ENCODE assay signal across 26 mouse cellular contexts in genomic region chr9:64939790-64940189, GRCm38 (mm10). TPM values are rescaled to one million over a fixed set of nuclear protein-coding genes. Genes with fewer than 3 reads are reported as not detected.
DNase-seq lines count a peak whose midpoint lies in the region; ATAC-seq and TF ChIP-seq lines count a peak whose summit lies in the region.
"Had no signal": no experiment of that assay in that cellular context is flagged by ENCODE, and none has a peak within 500 bp of the region (broad histone marks: within the 10 kb centered on the region; RNA-seq: fewer than 3 reads in every experiment).

No protein-coding gene starts in this region.

- H3K27ac ChIP-seq in layer of hippocampus, adult 2 months = no peak overlapping the region
- peak overlapping the region; percentile 65; the same call in 1 of the 2 replicates for H3K27ac ChIP-seq in lung, embryonic 14.5 days (ENCODE audit: low read depth)
- H3K27ac ChIP-seq in forebrain, embryonic 12.5 days = no peak overlapping the region
- H3K27ac ChIP-seq: embryonic facial prominence, embryonic 15.5 days; forebrain, embryonic 13.5 days; gastrocnemius, adult 2 months; heart, embryonic 15.5 days; hindbrain, embryonic 10.5 days; hindbrain, embryonic 14.5 days had no signal

- H3K9ac ChIP-seq in lung, embryonic 14.5 days = no peak overlapping the region
- H3K9ac ChIP-seq in forebrain, embryonic 12.5 days = no peak overlapping the region
- H3K9ac ChIP-seq: embryonic facial prominence, embryonic 15.5 days; forebrain, embryonic 13.5 days; forebrain, postnatal 0 days; heart, embryonic 15.5 days; hindbrain, embryonic 14.5 days; intestine, embryonic 15.5 days had no signal

- H3K4me1 ChIP-seq in lung, embryonic 14.5 days (ENCODE audit: insufficient read depth) = peaks cover 10% of the 10 kb centered on the region; the same call in 1 of the 2 replicates
- H3K4me1 ChIP-seq in forebrain, embryonic 12.5 days = no peaks in the 10 kb centered on the region
- H3K4me1 ChIP-seq: embryonic facial prominence, embryonic 15.5 days had no signal

- H3K4me3 ChIP-seq in layer of hippocampus, adult 2 months = no peak overlapping the region
- no peak overlapping the region for H3K4me3 ChIP-seq in lung, embryonic 14.5 days (ENCODE audit: low read depth, low read length)
- H3K4me3 ChIP-seq in forebrain, embryonic 12.5 days (replicated peaks) = no peak overlapping the region
- H3K4me3 ChIP-seq: embryonic facial prominence, embryonic 15.5 days; forebrain, embryonic 13.5 days; gastrocnemius, adult 2 months; heart, embryonic 15.5 days; hindbrain, embryonic 10.5 days; intestine, embryonic 15.5 days had no signal

- no peaks in the 10 kb centered on the region for H3K36me3 ChIP-seq in lung, embryonic 14.5 days (ENCODE audit: insufficient read depth)
- H3K36me3 ChIP-seq in forebrain, embryonic 12.5 days (replicated peaks) = no peaks in the 10 kb centered on the region
- H3K36me3 ChIP-seq: embryonic facial prominence, embryonic 15.5 days; heart, embryonic 15.5 days; hindbrain, embryonic 10.5 days; intestine, embryonic 15.5 days had no signal

- H3K27me3 ChIP-seq in lung, embryonic 14.5 days (ENCODE audit: insufficient read depth, low read length) = no peaks in the 10 kb centered on the region; the same call in 1 of the 2 replicates
- peaks cover 11% of the 10 kb centered on the region; the same call in 1 of the 2 replicates for H3K27me3 ChIP-seq in forebrain, embryonic 12.5 days
- H3K27me3 ChIP-seq: embryonic facial prominence, embryonic 15.5 days; intestine, embryonic 15.5 days had no signal

- peak; percentile 35 for TF ChIP-seq CTCF in layer of hippocampus, adult 2 months (conservative IDR thresholded peaks at IDR 0.05)
- TF ChIP-seq CTCF in lung, embryonic 14.5 days (IDR thresholded peaks at IDR 0.05; ENCODE audit: low read depth) = peak; percentile 8; the same call in 1 of the 2 replicates

- WGBS in lung, embryonic 14.5 days = 85% methylated on average over 2 of the region's 2 CpGs
- 80% methylated on average over 2 of the region's 2 CpGs for WGBS in forebrain, embryonic 12.5 days

- no peak overlapping the region for H3K4me2 ChIP-seq in lung, embryonic 14.5 days
- H3K4me2 ChIP-seq in forebrain, embryonic 12.5 days = no peak overlapping the region
- H3K4me2 ChIP-seq: embryonic facial prominence, embryonic 15.5 days; forebrain, embryonic 13.5 days; heart, embryonic 15.5 days; hindbrain, embryonic 14.5 days; intestine, embryonic 15.5 days had no signal

- no peaks in the 10 kb centered on the region for H3K9me3 ChIP-seq in lung, embryonic 14.5 days (ENCODE audit: low read depth, low read length)
- H3K9me3 ChIP-seq in forebrain, embryonic 12.5 days = no peaks in the 10 kb centered on the region
- H3K9me3 ChIP-seq: embryonic facial prominence, embryonic 15.5 days; forebrain, embryonic 13.5 days; heart, embryonic 15.5 days; hindbrain, embryonic 10.5 days; intestine, embryonic 15.5 days had no signal

- DNase-seq in layer of hippocampus, adult 2 months (ENCODE audit: low spot score in 2 of 2) = no peak
- DNase-seq in layer of hippocampus, adult 9-11 months = no peak
- no peak for DNase-seq in lung, embryonic 14.5 days
- no peak for DNase-seq in lung, adult 18-20 months
- peak; percentile 62 for DNase-seq in 416B (ENCODE audit: low read depth)
- DNase-seq in NIH3T3 (ENCODE audit: low read depth) = peak; percentile 61
- DNase-seq: adrenal gland, adult 2 months; adrenal gland, postnatal 25 days; cerebellum, adult 2 months; cerebellum, postnatal 14 days; embryo, embryonic 11 days; forebrain, postnatal 0 days; gastrocnemius, adult 2 months; gastrocnemius, postnatal 25 days; heart, postnatal 14 days had no signal

- ATAC-seq in lung, embryonic 14.5 days (ENCODE audit: insufficient read depth) = no peak
- ATAC-seq in forebrain, embryonic 12.5 days (ENCODE audit: low FRiP score) = no peak
- ATAC-seq: forebrain, embryonic 13.5 days; forebrain, postnatal 0 days; intestine, embryonic 15.5 days had no signal

RNA-seq across cellular contexts. Expression of gene Slc24a1, which starts 11.6 kb away (rescaled TPM):
- under 1 TPM in 1 of 2 experiments, not detected in 1; 0.10 TPM for total RNA-seq in layer of hippocampus, adult 2 months (2021)
- polyA plus RNA-seq in lung, embryonic 14.5 days (2014; fragmentation: Nextera tagmentation; extraction: Ambion mirVana) = 0.04 and 0.09 TPM in 2 replicates
- 0.11 TPM in 1 of 2 replicates, not detected in the other for polyA plus RNA-seq in forebrain, embryonic 12.5 days (2016; fragmentation: Nextera tagmentation; extraction: Ambion mirVana)
- total RNA-seq: adrenal gland, adult 2 months; adrenal gland, postnatal 25 days; gastrocnemius, adult 2 months; gastrocnemius, postnatal 25 days; granulocyte monocyte progenitor cell, adult 5-6 weeks had no signal
- polyA plus RNA-seq: adrenal gland, adult 2 months; C2C12; embryonic facial prominence, embryonic 11.5 days; erythroblast, embryonic 14.5 days; hindbrain, embryonic 10.5 days had no signal

RNA-seq across cellular contexts. Expression of gene Ints14, which starts 20.9 kb away (rescaled TPM):
- 10 to 100 TPM; 19.9 to 20.2 TPM for total RNA-seq in layer of hippocampus, adult 2 months (2021)
- polyA plus RNA-seq in lung, embryonic 14.5 days (2014; fragmentation: Nextera tagmentation; extraction: Ambion mirVana) = 64.1 and 66.0 TPM in 2 replicates
- 60.9 and 62.8 TPM in 2 replicates for polyA plus RNA-seq in forebrain, embryonic 12.5 days (2016; fragmentation: Nextera tagmentation; extraction: Ambion mirVana)

Comparison
In these comparisons a context has a peak if more than half of its experiments do, and no peak if none do; other contexts are left out.
1. DNase-seq: peak in 416B (single experiment) and NIH3T3 (single experiment); none in layer of hippocampus, adult 2 months (0 of 2), layer of hippocampus, adult 9-11 months (single experiment), lung, embryonic 14.5 days (single experiment) and lung, adult 18-20 months (0 of 2).